In the genomic region with DNA sequence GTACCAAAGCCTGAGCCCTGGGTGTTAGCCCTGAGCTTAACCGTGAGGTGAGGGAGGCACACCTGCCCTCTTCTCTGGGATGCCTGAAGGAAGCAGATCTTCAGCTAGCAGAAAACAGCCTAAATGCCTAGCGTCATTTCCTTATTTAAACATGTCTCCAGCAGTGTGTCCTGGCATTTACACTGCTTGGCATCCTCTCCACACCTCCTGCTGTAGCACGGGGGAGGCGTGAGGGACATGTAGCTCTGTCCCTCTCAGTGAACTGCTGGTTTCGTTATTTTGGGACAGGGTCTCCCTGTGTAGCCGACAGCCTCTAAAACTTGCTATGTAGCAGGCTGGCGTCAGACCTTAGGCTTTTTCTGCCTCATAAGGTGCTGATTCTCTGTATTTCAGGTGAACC, we compare ENCODE assay signal across 30 mouse cellular contexts. TPM values are rescaled to one million over a fixed set of nuclear protein-coding genes. Genes with fewer than 3 reads are reported as not detected.
DNase-seq lines count a peak whose midpoint lies in the region; ATAC-seq lines count a peak whose summit lies in the region.
"Had no signal": no experiment of that assay in that cellular context is flagged by ENCODE, and none has a peak within 500 bp of the region (broad histone marks: within the 10 kb centered on the region; RNA-seq: fewer than 3 reads in every experiment).

No protein-coding gene starts in this region.

- ATAC-seq in cerebellum, adult (ENCODE audit: insufficient number of reproducible peaks, low FRiP score, low TSS enrichment) = peak; percentile 52; the same call in 1 of the 2 replicates
- peak; percentile 59; the same call in 1 of the 2 replicates for ATAC-seq in frontal cortex, adult (ENCODE audit: low TSS enrichment)
- ATAC-seq in kidney, embryonic 16.5 days (ENCODE audit: low FRiP score, low TSS enrichment) = no peak
- no peak for ATAC-seq in monocyte, adult 5-6 weeks (replicated peaks; ENCODE audit: insufficient number of reproducible peaks, low FRiP score, low TSS enrichment, poor library complexity, severe bottlenecking)
- ATAC-seq: forebrain, embryonic 14.5 days; hindbrain, embryonic 16.5 days; Patski had no signal

- no peaks in the 10 kb centered on the region for H3K9me3 ChIP-seq in kidney, embryonic 16.5 days (ENCODE audit: low read length)
- H3K9me3 ChIP-seq: embryonic facial prominence, embryonic 12.5 days; G1E; heart, embryonic 13.5 days; limb, embryonic 12.5 days; liver, embryonic 15.5 days had no signal

- peaks cover 33% of the 10 kb centered on the region for H3K4me1 ChIP-seq in kidney, embryonic 16.5 days (ENCODE audit: insufficient read depth, low read length)
- H3K4me1 ChIP-seq: limb, embryonic 12.5 days had no signal

- no peak overlapping the region for H3K4me2 ChIP-seq in kidney, embryonic 16.5 days (replicated peaks; ENCODE audit: low read depth, low read length)
- H3K4me2 ChIP-seq: embryonic facial prominence, embryonic 12.5 days; heart, embryonic 13.5 days; limb, embryonic 12.5 days; liver, embryonic 15.5 days; lung, embryonic 14.5 days had no signal

- DNase-seq in cerebellum, postnatal 4 days (ENCODE audit: low spot score in 2 of 2) = no peak
- no peak for DNase-seq in frontal cortex, postnatal 10 days (ENCODE audit: low spot score in 2 of 2)
- no peak for DNase-seq in kidney, postnatal 4 days
- DNase-seq in testis, postnatal 10 days (ENCODE audit: low spot score) = no peak
- DNase-seq: adrenal gland, postnatal 10 days; embryo, embryonic 11 days; gastrocnemius, adult 2 months; gastrocnemius, postnatal 36 days; heart, adult 2 months; heart, postnatal 10 days; kidney, adult 11 months; lung, postnatal 14 days; midbrain, embryonic 14.5 days; thymus, adult 2 months; thymus, postnatal 36 days had no signal

- no peak overlapping the region for H3K9ac ChIP-seq in kidney, embryonic 16.5 days (replicated peaks; ENCODE audit: low read length)
- H3K9ac ChIP-seq: embryonic facial prominence, embryonic 12.5 days; heart, embryonic 13.5 days; limb, embryonic 12.5 days; liver, embryonic 15.5 days; lung, embryonic 14.5 days had no signal

- 91% methylated on average over 7 of the region's 7 CpGs for WGBS in kidney, embryonic 16.5 days

- peak overlapping the region; percentile 21; the same call in 1 of the 2 replicates for H3K27ac ChIP-seq in kidney, embryonic 16.5 days (ENCODE audit: low read length)
- H3K27ac ChIP-seq: embryonic facial prominence, embryonic 12.5 days; gastrocnemius, adult 2 months; heart, adult 2 months; heart, embryonic 13.5 days; layer of hippocampus, adult 2 months; left cerebral cortex, adult 2 months; limb, embryonic 12.5 days; liver, embryonic 15.5 days had no signal

- H3K4me3 ChIP-seq in kidney, embryonic 16.5 days (ENCODE audit: low read length) = no peak overlapping the region
- H3K4me3 ChIP-seq: embryonic facial prominence, embryonic 12.5 days; gastrocnemius, adult 2 months; heart, adult 2 months; heart, embryonic 13.5 days; layer of hippocampus, adult 2 months; left cerebral cortex, adult 2 months; limb, embryonic 12.5 days; liver, embryonic 15.5 days had no signal

- H3K36me3 ChIP-seq in kidney, embryonic 16.5 days (ENCODE audit: insufficient read depth, low read length) = peaks cover 14% of the 10 kb centered on the region; the same call in 1 of the 2 replicates

- H3K27me3 ChIP-seq in kidney, embryonic 16.5 days (ENCODE audit: insufficient read depth, low read length) = no peaks in the 10 kb centered on the region
- H3K27me3 ChIP-seq: embryonic facial prominence, embryonic 12.5 days; heart, embryonic 13.5 days; limb, embryonic 12.5 days; liver, embryonic 15.5 days; Patski had no signal

RNA-seq across cellular contexts. Expression of a gene that starts 44.5 kb away (rescaled TPM):
- polyA plus RNA-seq in kidney, embryonic 16.5 days (2015; fragmentation: Nextera tagmentation; extraction: Ambion mirVana) = 4.0 and 4.3 TPM in 2 replicates
- 0.29 to 4.9 TPM (median 1.4 TPM) in 3 replicates for total RNA-seq in monocyte, adult 5-6 weeks (2017)

RNA-seq across cellular contexts. Expression of a gene that starts 55.5 kb away (rescaled TPM):
- polyA plus RNA-seq in kidney, embryonic 16.5 days (2015; fragmentation: Nextera tagmentation; extraction: Ambion mirVana) = 31.9 and 34.0 TPM in 2 replicates
- total RNA-seq in monocyte, adult 5-6 weeks (2017) = 15.8 to 19.0 TPM (median 18.0 TPM) in 3 replicates

Comparison
In these comparisons a context has a peak if more than half of its experiments do, and no peak if none do; other contexts are left out.
1. ATAC-seq: peak in cerebellum, adult (single experiment) and frontal cortex, adult (single experiment); none in kidney, embryonic 16.5 days (single experiment) and monocyte, adult 5-6 weeks (single experiment).